Mouse (Mus musculus) lung, adult 2 months (tissue): Measurements from ENCODE around the gene Nr4a1.

ENCODE experiments used
- CTCF ChIP-seq: fragments of 200-500 bp; IDR thresholded peaks from 2 replicates; pipeline ENCODE4 v1.5.1; 2011; ENCODE audit warnings: mild to moderate bottlenecking, low read length, control low read depth; ENCODE audit not compliant: insufficient read depth
- POLR2A ChIP-seq: fragments of 200-500 bp; IDR thresholded peaks from 2 replicates; pipeline ENCODE4 v1.6.1; 2011; ENCODE audit warnings: low read depth, mild to moderate bottlenecking, control low read depth, low read length, borderline replicate concordance; ENCODE audit errors: extremely low read depth

DNA sequence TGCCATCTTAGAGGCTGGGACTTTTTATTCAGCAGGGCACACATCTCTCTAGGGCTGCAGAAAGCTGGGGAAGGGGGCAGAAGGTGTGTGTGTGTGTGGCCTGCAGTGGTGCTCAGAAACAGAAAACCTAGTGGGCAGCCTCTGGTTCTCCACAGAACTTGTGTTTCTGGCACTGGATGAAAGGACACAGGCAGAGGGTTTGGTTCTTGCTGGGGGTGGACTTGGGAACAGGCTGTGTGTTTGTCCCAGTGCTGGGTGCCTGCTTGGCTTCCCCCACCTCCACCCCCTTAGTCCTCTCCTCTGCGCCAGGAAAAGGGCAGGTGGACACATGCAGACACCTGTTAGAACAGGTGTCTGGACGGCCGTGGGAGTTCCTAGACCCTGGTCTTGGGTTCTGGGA, 17.0 kb downstream of the Nr4a1 start:
- TF ChIP-seq POLR2A (no peak), CTCF (no peak)
